Mouse (Mus musculus): Measurements from ENCODE around the gene Myo6.

- no peak for TF ChIP-seq CTCF (IDR thresholded peaks at IDR 0.05; ENCODE audit: extremely low read depth, insufficient read length, insufficient replicate concordance, low read depth, low read length)
- TF ChIP-seq POLR2A (IDR thresholded peaks at IDR 0.05; ENCODE audit: low read depth, low read length): no peak
Observed at GRCm38 (mm10) chr9:80237184-80237799, 72.5 kb downstream of the Myo6 start.
